Mouse (Mus musculus): Measurements from ENCODE around the gene En1. TPM values are rescaled to one million over a fixed set of nuclear protein-coding genes. Genes with fewer than 3 reads are reported as not detected.

Gene En1
- total RNA-seq, 2 experiments from 2014 or later, result not detected

- ATAC-seq (replicated peaks; ENCODE audit: low FRiP score, poor library complexity, severe bottlenecking), result no peak
These were observed 2.7 kb upstream of the En1 start for GRCm38 (mm10) chr1:120599321-120600148.

GRCm38 (mm10) chr1:120600149-120600445 is 2.1 kb upstream of the En1 start:
- no peak for ATAC-seq (replicated peaks; ENCODE audit: low FRiP score, poor library complexity, severe bottlenecking)

GRCm38 (mm10) chr1:120600516-120601252 is 1.5 kb upstream of the En1 start:
- ATAC-seq (replicated peaks; ENCODE audit: low FRiP score, poor library complexity, severe bottlenecking), result no peak

GRCm38 (mm10) chr1:120601253-120601836 is 873 bp upstream of the En1 start:
- no peak for ATAC-seq (replicated peaks; ENCODE audit: low FRiP score, poor library complexity, severe bottlenecking)

- ATAC-seq (replicated peaks; ENCODE audit: low FRiP score, poor library complexity, severe bottlenecking), result no peak
These were observed 848 bp downstream of the En1 start for GRCm38 (mm10) chr1:120602876-120603655.

GRCm38 (mm10) chr1:120603656-120604051 is 1.4 kb downstream of the En1 start:
- no peak for ATAC-seq (replicated peaks; ENCODE audit: low FRiP score, poor library complexity, severe bottlenecking)

GRCm38 (mm10) chr1:120604431-120605142 is 2.4 kb downstream of the En1 start:
- no peak for ATAC-seq (replicated peaks; ENCODE audit: low FRiP score, poor library complexity, severe bottlenecking)

- no peak for ATAC-seq (replicated peaks; ENCODE audit: low FRiP score, poor library complexity, severe bottlenecking)
These were observed 2.9 kb downstream of the En1 start for GRCm38 (mm10) chr1:120605143-120605435.

- ATAC-seq (replicated peaks; ENCODE audit: low FRiP score, poor library complexity, severe bottlenecking), result no peak
These were observed 3.5 kb downstream of the En1 start for GRCm38 (mm10) chr1:120605521-120606310.

- ATAC-seq (replicated peaks; ENCODE audit: low FRiP score, poor library complexity, severe bottlenecking), result no peak
These were observed 4.7 kb downstream of the En1 start for GRCm38 (mm10) chr1:120606641-120607575.

GRCm38 (mm10) chr1:120607576-120608400 is 5.6 kb downstream of the En1 start:
- no peak for ATAC-seq (replicated peaks; ENCODE audit: low FRiP score, poor library complexity, severe bottlenecking)

- no peak for ATAC-seq (replicated peaks; ENCODE audit: low FRiP score, poor library complexity, severe bottlenecking)
These were observed 6.2 kb downstream of the En1 start for GRCm38 (mm10) chr1:120608461-120608860.

GRCm38 (mm10) chr1:120609611-120610010 is 7.4 kb downstream of the En1 start:
- no peak for ATAC-seq (replicated peaks; ENCODE audit: low FRiP score, poor library complexity, severe bottlenecking)

GRCm38 (mm10) chr1:120613461-120614306 is 11.5 kb downstream of the En1 start:
- ATAC-seq (replicated peaks; ENCODE audit: low FRiP score, poor library complexity, severe bottlenecking), result no peak

GRCm38 (mm10) chr1:120614307-120615100 is 12.3 kb downstream of the En1 start:
- ATAC-seq (replicated peaks; ENCODE audit: low FRiP score, poor library complexity, severe bottlenecking), result no peak
